Mouse (Mus musculus): Measurements from ENCODE around the gene Slc34a3.

DNA sequence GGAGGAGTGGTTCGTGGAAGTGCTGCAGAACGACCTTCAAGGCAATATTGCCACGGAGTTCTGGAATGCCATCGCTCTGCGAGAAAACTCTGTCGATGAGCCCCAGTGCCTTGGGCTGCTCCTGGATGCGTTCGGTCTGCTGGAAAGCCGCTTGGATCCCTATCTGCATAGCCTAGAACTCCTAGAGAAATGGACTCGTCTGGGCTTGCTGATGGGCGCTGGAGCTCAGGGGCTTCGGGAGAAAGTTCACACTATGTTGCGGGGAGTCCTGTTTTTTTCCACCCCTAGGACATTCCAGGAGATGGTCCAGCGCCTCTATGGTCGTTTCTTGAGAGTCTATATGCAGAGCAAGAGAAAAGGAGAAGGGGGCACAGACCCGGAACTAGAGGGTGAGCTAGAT, 38.8 kb upstream of the Slc34a3 start:
- TF ChIP-seq CTCF (IDR thresholded peaks at IDR 0.05) (no peak), POLR2A (IDR thresholded peaks at IDR 0.05; ENCODE audit: insufficient read depth, low read depth, low read length) (no peak), EP300 (IDR thresholded peaks at IDR 0.05; ENCODE audit: insufficient read depth, low read depth, low read length) (no peak)
